Mouse (Mus musculus): ENCODE measurements around the gene Dgkz. TPM values are rescaled to one million over a fixed set of nuclear protein-coding genes. Genes with fewer than 3 reads are reported as not detected.

The Dgkz gene
- polyA plus RNA-seq, 1 experiment from 2014 or later = 85.9 TPM

Small RNAs within 50 kb of the gene (microRNA-seq; reads per million reads assigned to microRNA genes)
- 1.4 reads per million for gene Mir6999 (ENCODE audit: borderline number of aligned reads)

Other genes starting within 250 kb of the Dgkz start
- gene Ambra1, start 245.7 kb downstream of the Dgkz start, polyA plus RNA-seq (2014; fragmentation: Nextera tagmentation; extraction: Ambion mirVana) = 13.0 and 14.0 TPM in 2 replicates
- gene Chrm4, start 48.6 kb downstream of the Dgkz start, polyA plus RNA-seq (2014; fragmentation: Nextera tagmentation; extraction: Ambion mirVana) = 0.34 and 0.36 TPM in 2 replicates
- 461 and 501 TPM in 2 replicates for gene Mdk, start 43.6 kb downstream of the Dgkz start, polyA plus RNA-seq (2014; fragmentation: Nextera tagmentation; extraction: Ambion mirVana)
- 3.7 and 4.8 TPM in 2 replicates for gene Gm9821, start 30.2 kb downstream of the Dgkz start, polyA plus RNA-seq (2014; fragmentation: Nextera tagmentation; extraction: Ambion mirVana)
- gene Creb3l1, start 48.6 kb upstream of the Dgkz start, polyA plus RNA-seq (2014; fragmentation: Nextera tagmentation; extraction: Ambion mirVana) = 5.7 and 6.1 TPM in 2 replicates
- 12.5 and 12.7 TPM in 2 replicates for gene Phf21a, start 117.3 kb upstream of the Dgkz start, polyA plus RNA-seq (2014; fragmentation: Nextera tagmentation; extraction: Ambion mirVana)